Mouse (Mus musculus) left cerebral cortex, postnatal 36 days (tissue): ENCODE measurements at regions not wholly inside any gene's neighbourhood (a gene's known extent, or its start where the extent isn't known, plus 50 kb on each side); places are given as distances from the start of the nearest gene placed in this dataset.

Experiments
- DNase-seq, 2 experiments: peaks; one replicate each; pipeline ENCODE4 v3.0.0; 2021 to 2022; ENCODE audit warnings: low spot score in 2 of 2, mixed read lengths in 1 of 2
- intact Hi-C: fragments of 180-260 bp; cut with DNase I; formaldehyde crosslinking; loops from one replicate; pipeline ENCODE4 v1.15.1; 2025

DNA sequence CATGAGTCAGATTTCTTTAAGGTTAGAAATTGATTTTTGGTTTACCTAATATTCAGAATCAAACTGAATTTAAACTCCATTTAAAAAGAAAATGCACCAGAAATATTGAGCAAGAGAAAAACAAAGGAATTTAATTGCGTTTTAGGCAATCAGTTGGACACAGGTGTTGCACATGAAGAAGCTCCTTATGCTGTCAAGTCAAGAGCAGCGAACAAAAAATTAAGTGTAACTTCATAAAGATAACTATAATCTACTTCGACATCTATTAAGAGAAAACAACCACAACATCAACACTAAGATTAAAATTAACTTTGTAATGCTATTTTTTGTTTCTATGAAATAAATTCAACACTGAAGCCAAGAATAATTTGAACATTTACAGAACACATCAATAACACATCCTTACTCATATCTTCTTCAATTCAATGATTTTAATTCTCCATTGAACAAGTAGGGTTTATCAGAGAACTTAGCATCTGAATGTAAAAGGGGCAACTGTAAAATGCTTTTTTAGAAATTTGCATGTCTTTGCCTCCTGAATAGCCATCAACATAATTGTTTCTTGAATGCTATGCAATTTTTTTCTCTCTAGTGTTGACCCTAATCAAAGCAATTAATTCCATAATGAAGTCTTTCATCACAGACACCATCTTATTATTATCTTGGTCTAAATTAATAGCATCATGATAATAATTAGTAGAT, 237.7 kb upstream of the Tecrl start:
- intact Hi-C loops, result no loop called here
- DNase-seq, result no peak
